Mouse (Mus musculus) lung, adult 2 months (tissue): Measurements from ENCODE around the gene Jaml. TPM values are rescaled to one million over a fixed set of nuclear protein-coding genes. Genes with fewer than 3 reads are reported as not detected.

Experiments
- DNase-seq: peaks from one replicate; pipeline ENCODE4 v3.0.0; 2022
- H3K4me1 ChIP-seq: fragments of 200-500 bp; 2 replicates; pipeline ENCODE4 v1.6.1; 2011; ENCODE audit warnings: low read length; ENCODE audit not compliant: control insufficient read depth, insufficient read depth
- H3K4me3 ChIP-seq: fragments of 200-500 bp; replicated peaks from 2 replicates; pipeline ENCODE3; 2011; ENCODE audit warnings: low read depth, mild to moderate bottlenecking, control low read depth, low read length; ENCODE audit errors: extremely low read depth
- CTCF ChIP-seq: fragments of 200-500 bp; IDR thresholded peaks from 2 replicates; pipeline ENCODE4 v1.5.1; 2011; ENCODE audit warnings: mild to moderate bottlenecking, low read length, control low read depth; ENCODE audit not compliant: insufficient read depth
- POLR2A ChIP-seq: fragments of 200-500 bp; IDR thresholded peaks from 2 replicates; pipeline ENCODE4 v1.6.1; 2011; ENCODE audit warnings: low read depth, mild to moderate bottlenecking, control low read depth, low read length, borderline replicate concordance; ENCODE audit errors: extremely low read depth
- WGBS: fragments of 180-500 bp; shearing (Covaris S2); methylation state at CpG from one replicate; pipeline ENCODE4 v1.1.7; 2018; 5-methylcytosine and 5-hydroxymethylcytosine counted together
- polyA plus RNA-seq: library from polyadenylated mRNA; depleted of rRNA; stranded (reverse); fragments of >200 nt; gene quantifications from 2 replicates; pipeline ENCODE4 v1.2.3, GENCODE M21; 2012

Jaml gene
- polyA plus RNA-seq, 1 experiment: 1.3 TPM

DNA sequence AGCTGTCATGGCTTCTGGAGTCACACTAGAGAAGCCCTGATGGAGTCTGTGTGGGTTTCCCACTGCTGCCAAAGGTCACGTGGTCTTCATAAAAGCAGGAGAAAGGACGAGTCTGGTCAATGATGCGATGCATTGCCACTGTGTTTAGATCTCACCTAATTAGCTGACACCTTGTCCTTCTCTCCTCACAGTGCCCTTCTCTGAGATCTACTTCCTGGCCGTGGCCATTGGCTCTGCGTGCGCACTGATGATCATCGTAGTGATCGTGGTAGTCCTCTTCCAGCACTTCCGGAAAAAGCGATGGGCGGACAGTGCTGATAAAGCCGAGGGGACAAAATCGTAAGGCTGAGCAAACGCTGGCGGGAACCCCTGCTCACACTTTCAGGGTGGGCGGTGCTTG lies 32.0 kb upstream of the Jaml start:
- WGBS: 80% methylated on average over 16 of the region's 16 CpGs
- TF ChIP-seq POLR2A (no peak), CTCF (no peak)
- Histone ChIP-seq H3K4me3 (no peak overlapping the region), H3K4me1 (no peaks in the 10 kb centered on the region)
- DNase-seq: no peak

GRCm38 (mm10) chr9:45048511-45048910 lies 30.5 kb upstream of the Jaml start:
- 16% methylated on average over 4 of the region's 4 CpGs for WGBS
- H3K4me3 ChIP-seq: no peak overlapping the region
- DNase-seq: no peak
- TF ChIP-seq CTCF (peak; percentile 42), POLR2A (no peak)
- H3K4me1 ChIP-seq: no peaks in the 10 kb centered on the region

DNA sequence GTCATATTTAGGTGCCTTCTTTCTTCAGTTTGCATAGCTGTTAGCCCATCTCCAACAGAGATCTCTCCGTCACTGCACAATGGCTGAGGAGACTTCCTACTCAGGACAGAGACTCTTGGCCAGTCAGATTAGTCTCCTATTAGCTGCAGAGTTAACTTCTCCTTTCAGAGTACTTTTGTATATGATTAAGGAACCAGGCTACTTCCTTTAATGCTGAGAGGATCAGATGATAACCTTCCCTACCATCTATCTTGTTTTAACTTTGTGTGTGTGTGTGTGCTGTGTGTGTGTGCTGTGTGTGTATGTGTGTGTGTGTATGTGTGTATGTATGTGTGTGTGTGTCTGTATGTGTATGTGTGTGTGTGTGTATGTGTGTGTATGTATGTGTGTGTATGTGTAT lies 29.3 kb upstream of the Jaml start:
- TF ChIP-seq CTCF (no peak), POLR2A (no peak)
- no peak overlapping the region for H3K4me3 ChIP-seq
- no peaks in the 10 kb centered on the region for H3K4me1 ChIP-seq
- DNase-seq: no peak
- 88% methylated on average over 1 of the region's 1 CpGs for WGBS

- Histone ChIP-seq H3K4me3 (no peak overlapping the region), H3K4me1 (no peaks in the 10 kb centered on the region)
- DNase-seq: no peak
- TF ChIP-seq POLR2A (no peak), CTCF (no peak)
- WGBS: 61% methylated on average over 2 of the region's 2 CpGs
Observed at GRCm38 (mm10) chr9:45050301-45050700, 28.7 kb upstream of the Jaml start.

DNA sequence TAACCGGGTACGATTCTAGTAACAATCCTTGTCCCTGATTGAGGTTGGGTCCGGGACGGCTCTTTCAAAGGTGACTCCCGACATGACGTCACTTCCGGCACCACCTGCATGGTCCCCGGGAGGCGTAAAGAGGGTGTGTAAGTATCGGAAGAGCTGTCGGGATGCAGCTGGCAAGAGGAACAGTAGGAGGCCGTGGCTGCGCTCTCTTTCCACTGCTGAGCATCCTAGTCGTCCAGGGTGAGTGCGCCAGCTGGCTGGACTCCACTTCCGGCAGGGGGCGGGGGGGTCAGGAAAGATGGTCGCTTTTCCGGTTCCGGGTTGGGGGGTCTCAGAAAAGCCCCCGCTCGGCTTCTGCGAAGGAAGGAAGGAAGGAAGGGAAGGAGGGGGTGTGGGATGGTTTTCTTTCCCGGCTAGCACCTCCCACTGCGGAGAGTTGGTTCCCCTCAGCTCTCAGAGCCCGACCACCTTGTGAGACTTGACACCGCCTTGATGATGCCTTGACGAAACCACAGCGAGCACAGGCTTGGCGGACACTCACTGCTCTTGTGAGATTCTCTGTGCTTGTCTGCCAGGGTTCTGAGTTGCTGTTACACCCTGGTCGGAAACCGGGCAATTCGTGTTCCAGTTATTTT lies 23.8 kb upstream of the Jaml start, which contains the start of gene Mpzl3:
Mpzl3 (plus strand) TSS at position 105 of the 632 bp plus-strand sequence.
- H3K4me3 ChIP-seq: peak within 1 kb of the TSS; percentile 67
- DNase-seq: peak; percentile 75
- TF ChIP-seq POLR2A (peak; percentile 33; the same call in 1 of the 2 replicates), CTCF (no peak)
- WGBS: 1% methylated on average over 33 of the region's 33 CpGs
- no peaks in the 10 kb centered on the region for H3K4me1 ChIP-seq

DNA sequence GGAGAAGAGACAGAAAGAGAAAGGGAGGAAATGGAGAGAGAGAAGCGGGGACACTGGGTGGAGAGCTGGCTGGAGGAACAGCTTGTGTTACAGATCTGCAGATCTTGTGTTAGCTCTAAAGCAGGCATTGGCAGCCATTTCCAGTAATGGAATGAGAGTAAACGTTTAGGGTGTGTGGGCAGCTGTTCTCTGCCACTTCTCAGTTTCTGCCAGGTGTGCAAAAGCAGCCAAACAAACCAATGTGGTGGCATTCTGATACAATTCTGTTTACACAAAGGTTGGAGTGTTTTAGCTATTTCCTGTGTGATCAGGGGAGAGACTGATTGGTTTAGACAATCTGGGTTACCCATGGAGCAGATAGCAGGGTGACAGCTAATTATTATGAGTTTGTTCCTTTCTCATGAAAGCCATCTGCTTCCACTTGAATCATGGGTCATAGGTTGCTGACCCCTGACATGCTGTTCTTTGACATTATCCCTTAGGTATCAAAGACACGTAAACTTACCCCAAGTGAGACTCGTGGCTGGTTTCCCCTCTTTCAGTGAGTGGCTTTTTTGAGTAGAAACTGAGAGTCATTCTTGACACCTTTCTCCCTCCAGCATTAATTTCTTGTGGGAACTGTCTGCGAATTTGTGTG lies 20.6 kb upstream of the Jaml start:
- no peak for DNase-seq
- H3K4me3 ChIP-seq: no peak overlapping the region
- whole genome bisulfite sequencing: 25% methylated on average over 5 of the region's 5 CpGs
- TF ChIP-seq POLR2A (no peak), CTCF (no peak)
- no peaks in the 10 kb centered on the region for H3K4me1 ChIP-seq

DNA sequence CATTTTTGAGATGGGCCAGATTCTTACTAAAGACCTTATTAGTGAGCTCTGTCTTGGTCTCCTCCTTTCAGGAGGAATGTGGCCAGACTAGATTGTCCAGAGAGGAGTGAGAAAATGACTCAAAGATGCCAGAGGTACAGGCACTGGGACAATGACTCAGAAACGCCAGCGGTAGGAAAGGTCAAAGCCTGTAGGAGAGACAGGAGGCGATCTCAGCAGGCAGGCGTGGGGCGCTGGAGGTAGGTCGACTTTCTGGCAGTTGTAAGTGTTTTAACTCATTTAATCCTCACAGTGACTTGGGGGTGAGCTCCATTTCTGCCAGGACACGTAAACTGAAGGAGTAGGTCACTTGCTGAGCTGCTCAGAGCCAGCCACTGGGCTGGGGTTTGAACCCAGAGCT lies 18.8 kb upstream of the Jaml start:
- no peaks in the 10 kb centered on the region for H3K4me1 ChIP-seq
- no peak for DNase-seq
- TF ChIP-seq POLR2A (no peak), CTCF (no peak)
- H3K4me3 ChIP-seq: no peak overlapping the region
- 48% methylated on average over 7 of the region's 7 CpGs for WGBS

GRCm38 (mm10) chr9:45062677-45063076 lies 16.3 kb upstream of the Jaml start:
- Histone ChIP-seq H3K4me3 (no peak overlapping the region), H3K4me1 (no peaks in the 10 kb centered on the region)
- no peak for DNase-seq
- 45% methylated on average over 3 of the region's 3 CpGs for WGBS
- TF ChIP-seq CTCF (no peak), POLR2A (no peak)

GRCm38 (mm10) chr9:45064421-45064820 lies 14.6 kb upstream of the Jaml start:
- no peak overlapping the region for H3K4me3 ChIP-seq
- no peak for DNase-seq
- no peaks in the 10 kb centered on the region for H3K4me1 ChIP-seq
- no peak for TF ChIP-seq POLR2A
- TF ChIP-seq CTCF: no peak
- WGBS: 77% methylated on average over 6 of the region's 6 CpGs

- H3K4me3 ChIP-seq: no peak overlapping the region
- H3K4me1 ChIP-seq: no peaks in the 10 kb centered on the region
- TF ChIP-seq POLR2A (no peak), CTCF (no peak)
- DNase-seq: no peak
- WGBS: 68% methylated on average over 4 of the region's 4 CpGs
Observed at GRCm38 (mm10) chr9:45066735-45067134, 12.2 kb upstream of the Jaml start.

DNA sequence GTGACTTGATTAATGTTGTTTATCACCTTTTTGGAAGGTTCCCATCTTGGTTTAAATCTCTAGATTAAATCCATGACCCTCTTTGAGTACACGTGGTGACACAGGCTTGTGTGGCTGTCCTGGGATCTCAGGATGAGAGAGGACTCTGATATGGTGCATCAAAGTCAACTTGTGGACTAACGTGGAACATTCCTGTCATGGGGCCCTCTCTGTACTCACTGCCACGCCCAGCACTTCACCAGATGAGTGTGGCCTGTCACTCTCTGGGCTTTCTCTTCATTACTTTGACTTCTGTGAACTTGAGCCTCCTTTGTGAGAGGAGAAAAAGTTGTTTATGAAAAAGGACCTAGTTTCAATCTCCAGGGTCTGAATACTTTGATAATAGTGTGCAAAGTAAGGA lies 7.2 kb upstream of the Jaml start:
- TF ChIP-seq CTCF (no peak), POLR2A (no peak)
- 51% methylated on average over 3 of the region's 3 CpGs for WGBS
- Histone ChIP-seq H3K4me1 (no peaks in the 10 kb centered on the region), H3K4me3 (no peak overlapping the region)
- no peak for DNase-seq
